Mouse (Mus musculus): ENCODE results near the gene Numa1. TPM values are rescaled to one million over a fixed set of nuclear protein-coding genes. Genes with fewer than 3 reads are reported as not detected.
"Not testable (repeated sequence)": the region's sequence is repeated elsewhere in the genome, so short reads cannot be mapped to it uniquely, and the experiment has no call there.

The Numa1 gene
- polyA plus RNA-seq, 1 experiment from 2014 or later = 63.3 TPM

GRCm38 (mm10) chr7:101906696-101907095 lies 27.2 kb upstream of the Numa1 start:
- 83% methylated on average over 8 of the region's 8 CpGs for WGBS

GRCm38 (mm10) chr7:101908367-101908766 lies 25.5 kb upstream of the Numa1 start:
- Histone ChIP-seq H3K27me3 (no peaks in the 10 kb centered on the region), H3K4me3 (no peak overlapping the region), H3K9ac (replicated peaks) (no peak overlapping the region), H3K4me1 (peaks cover 27% of the 10 kb centered on the region), H3K36me3 (peaks cover 35% of the 10 kb centered on the region), H3K9me3 (no peaks in the 10 kb centered on the region), H3K4me2 (replicated peaks) (no peak overlapping the region), H3K27ac (replicated peaks) (no peak overlapping the region)
- no peak for ATAC-seq (replicated peaks)
- WGBS = 84% methylated on average over 4 of the region's 4 CpGs

More at GRCm38 (mm10) chr7:101906696-101907095, 27.2 kb upstream of the Numa1 start:
- Histone ChIP-seq H3K4me1 (peaks cover 27% of the 10 kb centered on the region), H3K27ac (replicated peaks) (no peak overlapping the region), H3K27me3 (no peaks in the 10 kb centered on the region), H3K36me3 (peaks cover 23% of the 10 kb centered on the region), H3K9ac (replicated peaks) (peak overlapping the region; percentile 95), H3K9me3 (no peaks in the 10 kb centered on the region), H3K4me3 (peak overlapping the region; percentile 83), H3K4me2 (replicated peaks) (peak overlapping the region; percentile 55)
- ATAC-seq (replicated peaks) = no peak

- Histone ChIP-seq H3K27me3 (no peaks in the 10 kb centered on the region), H3K36me3 (peaks cover 49% of the 10 kb centered on the region), H3K9ac (replicated peaks) (no peak overlapping the region), H3K4me2 (replicated peaks) (no peak overlapping the region), H3K27ac (replicated peaks) (no peak overlapping the region), H3K4me1 (peaks cover 24% of the 10 kb centered on the region), H3K9me3 (no peaks in the 10 kb centered on the region), H3K4me3 (no peak overlapping the region)
- ATAC-seq (replicated peaks) = no peak
- WGBS = 92% methylated on average over 4 of the region's 4 CpGs
Observed at GRCm38 (mm10) chr7:101910138-101910537, 23.8 kb upstream of the Numa1 start.

- no peak overlapping the region for H3K27ac ChIP-seq (replicated peaks)
- peaks cover 49% of the 10 kb centered on the region for H3K36me3 ChIP-seq
- no peak for ATAC-seq (replicated peaks)
- H3K4me1 ChIP-seq = peaks cover 13% of the 10 kb centered on the region
- no peak overlapping the region for H3K9ac ChIP-seq (replicated peaks)
- 62% methylated on average over 3 of the region's 3 CpGs for WGBS
- no peaks in the 10 kb centered on the region for H3K27me3 ChIP-seq
- H3K4me3 ChIP-seq = no peak overlapping the region
- H3K4me2 ChIP-seq (replicated peaks) = no peak overlapping the region
- no peaks in the 10 kb centered on the region for H3K9me3 ChIP-seq
Observed at GRCm38 (mm10) chr7:101911982-101912381, 21.9 kb upstream of the Numa1 start.

- peak; percentile 70 for ATAC-seq (replicated peaks)
- 34% methylated on average over 1 of the region's 1 CpGs for WGBS
- H3K27ac ChIP-seq (replicated peaks) = no peak overlapping the region
- no peak overlapping the region for H3K4me3 ChIP-seq
- H3K36me3 ChIP-seq = peaks cover 16% of the 10 kb centered on the region
- H3K9ac ChIP-seq (replicated peaks) = no peak overlapping the region
- no peaks in the 10 kb centered on the region for H3K9me3 ChIP-seq
- H3K4me1 ChIP-seq = no peaks in the 10 kb centered on the region
- no peak overlapping the region for H3K4me2 ChIP-seq (replicated peaks)
- no peaks in the 10 kb centered on the region for H3K27me3 ChIP-seq
Observed at GRCm38 (mm10) chr7:101918071-101918470, 15.8 kb upstream of the Numa1 start.

GRCm38 (mm10) chr7:101925892-101926291 lies 8.0 kb upstream of the Numa1 start:
- ATAC-seq (replicated peaks) = not testable (repeated sequence)

GRCm38 (mm10) chr7:101928093-101928492 lies 5.8 kb upstream of the Numa1 start:
- Histone ChIP-seq H3K27me3 (no peaks in the 10 kb centered on the region), H3K36me3 (no peaks in the 10 kb centered on the region), H3K4me3 (no peak overlapping the region), H3K4me2 (replicated peaks) (no peak overlapping the region), H3K4me1 (peaks cover 8% of the 10 kb centered on the region), H3K27ac (replicated peaks) (no peak overlapping the region), H3K9me3 (no peaks in the 10 kb centered on the region), H3K9ac (replicated peaks) (no peak overlapping the region)
- WGBS = 83% methylated on average over 3 of the region's 3 CpGs
- no peak for ATAC-seq (replicated peaks)

More at GRCm38 (mm10) chr7:101925892-101926291, 8.0 kb upstream of the Numa1 start:
- not testable (repeated sequence) for H3K36me3 ChIP-seq; H3K27me3 ChIP-seq; H3K4me1 ChIP-seq; H3K9ac ChIP-seq (replicated peaks); H3K4me3 ChIP-seq; H3K9me3 ChIP-seq; H3K27ac ChIP-seq (replicated peaks); H3K4me2 ChIP-seq (replicated peaks)

- no peak for ATAC-seq (replicated peaks)
- no peak overlapping the region for H3K9ac ChIP-seq (replicated peaks)
- 89% methylated on average over 1 of the region's 1 CpGs for WGBS
- no peak overlapping the region for H3K27ac ChIP-seq (replicated peaks)
- peaks cover 35% of the 10 kb centered on the region for H3K4me1 ChIP-seq
- peak overlapping the region; percentile 76; the same call in 1 of the 2 replicates for H3K4me2 ChIP-seq (replicated peaks)
- no peaks in the 10 kb centered on the region for H3K27me3 ChIP-seq
- H3K36me3 ChIP-seq = no peaks in the 10 kb centered on the region
- H3K9me3 ChIP-seq = no peaks in the 10 kb centered on the region
- H3K4me3 ChIP-seq = peak overlapping the region; percentile 89
Observed at GRCm38 (mm10) chr7:101932551-101932950, 1.4 kb upstream of the Numa1 start.

GRCm38 (mm10) chr7:101933300-101933699 lies 611 bp upstream of the Numa1 start:
- Histone ChIP-seq H3K9ac (replicated peaks) (peak overlapping the region; percentile 75), H3K27ac (replicated peaks) (peak overlapping the region; percentile 3; the same call in 1 of the 2 replicates), H3K36me3 (no peaks in the 10 kb centered on the region), H3K9me3 (no peaks in the 10 kb centered on the region), H3K27me3 (no peaks in the 10 kb centered on the region), H3K4me3 (peak overlapping the region; percentile 89), H3K4me1 (peaks cover 38% of the 10 kb centered on the region), H3K4me2 (replicated peaks) (peak overlapping the region; percentile 76)
- 8% methylated on average over 15 of the region's 15 CpGs for WGBS
- ATAC-seq (replicated peaks) = peak; percentile 51

GRCm38 (mm10) chr7:101935957-101936356 lies 2.0 kb downstream of the Numa1 start:
- no peak overlapping the region for H3K4me3 ChIP-seq
- WGBS = 92% methylated on average over 4 of the region's 4 CpGs
- no peak for ATAC-seq (replicated peaks)

GRCm38 (mm10) chr7:101936996-101937395 lies 3.1 kb downstream of the Numa1 start:
- Histone ChIP-seq H3K4me2 (replicated peaks) (no peak overlapping the region), H3K27me3 (no peaks in the 10 kb centered on the region), H3K4me1 (peaks cover 40% of the 10 kb centered on the region), H3K9me3 (no peaks in the 10 kb centered on the region), H3K9ac (replicated peaks) (no peak overlapping the region), H3K36me3 (no peaks in the 10 kb centered on the region), H3K4me3 (no peak overlapping the region), H3K27ac (replicated peaks) (no peak overlapping the region)
- no peak for ATAC-seq (replicated peaks)
- WGBS = 97% methylated on average over 4 of the region's 4 CpGs

More at GRCm38 (mm10) chr7:101935957-101936356, 2.0 kb downstream of the Numa1 start:
- Histone ChIP-seq H3K27me3 (no peaks in the 10 kb centered on the region), H3K9me3 (no peaks in the 10 kb centered on the region), H3K4me1 (peaks cover 38% of the 10 kb centered on the region), H3K27ac (replicated peaks) (no peak overlapping the region), H3K4me2 (replicated peaks) (no peak overlapping the region), H3K36me3 (no peaks in the 10 kb centered on the region), H3K9ac (replicated peaks) (no peak overlapping the region)

GRCm38 (mm10) chr7:101937569-101937968 lies 3.7 kb downstream of the Numa1 start:
- H3K4me3 ChIP-seq = no peak overlapping the region
- H3K4me1 ChIP-seq = peaks cover 38% of the 10 kb centered on the region
- H3K4me2 ChIP-seq (replicated peaks) = no peak overlapping the region
- no peak overlapping the region for H3K9ac ChIP-seq (replicated peaks)
- WGBS = 85% methylated on average over 4 of the region's 4 CpGs
- H3K36me3 ChIP-seq = no peaks in the 10 kb centered on the region
- H3K9me3 ChIP-seq = no peaks in the 10 kb centered on the region
- no peaks in the 10 kb centered on the region for H3K27me3 ChIP-seq
- no peak for ATAC-seq (replicated peaks)
- H3K27ac ChIP-seq (replicated peaks) = no peak overlapping the region

- WGBS = 77% methylated on average over 2 of the region's 2 CpGs
- H3K9ac ChIP-seq (replicated peaks) = no peak overlapping the region
- H3K9me3 ChIP-seq = no peaks in the 10 kb centered on the region
- no peak overlapping the region for H3K4me3 ChIP-seq
- no peak overlapping the region for H3K27ac ChIP-seq (replicated peaks)
- ATAC-seq (replicated peaks) = no peak
- no peaks in the 10 kb centered on the region for H3K27me3 ChIP-seq
- no peaks in the 10 kb centered on the region for H3K36me3 ChIP-seq
- H3K4me2 ChIP-seq (replicated peaks) = no peak overlapping the region
- H3K4me1 ChIP-seq = peaks cover 30% of the 10 kb centered on the region
Observed at GRCm38 (mm10) chr7:101938348-101938747, 4.4 kb downstream of the Numa1 start.

All from forebrain, embryonic 15.5 days (tissue).